Mouse (Mus musculus) heart, embryonic 13.5 days (tissue): ENCODE measurements around the gene Gm20661. TPM values are rescaled to one million over a fixed set of nuclear protein-coding genes. Genes with fewer than 3 reads are reported as not detected.
A peak's percentile ranks its signal among the peaks of the same experiment; 100 is the strongest.

ENCODE experiments used
- ATAC-seq: fragments of 200-750 bp; cut with Nextera tagmentation; 2 replicates; pipeline ENCODE4 v1.8.0; 2017; ENCODE audit warnings: moderate TSS enrichment; ENCODE audit not compliant: insufficient number of reproducible peaks, low FRiP score, low TSS enrichment; ENCODE audit errors: extremely low read depth
- H3K27ac ChIP-seq: fragments of 300-500 bp; sonication (generic); replicated peaks from 2 replicates; pipeline ENCODE4 v1.5.1; 2015; ENCODE audit warnings: moderate library complexity, mild to moderate bottlenecking, inconsistent platforms
- H3K27me3 ChIP-seq: fragments of 300-500 bp; sonication (generic); replicated peaks from 2 replicates; pipeline ENCODE4 v1.6.1; 2015; ENCODE audit warnings: mild to moderate bottlenecking, inconsistent platforms
- H3K36me3 ChIP-seq: fragments of 300-500 bp; sonication (generic); 2 replicates; pipeline ENCODE4 v1.6.1; 2015; ENCODE audit warnings: mild to moderate bottlenecking, inconsistent platforms
- H3K4me1 ChIP-seq: fragments of 300-500 bp; sonication (generic); 2 replicates; pipeline ENCODE4 v1.6.1; 2015; ENCODE audit warnings: inconsistent platforms
- H3K4me2 ChIP-seq: fragments of 300-500 bp; sonication (generic); 2 replicates; pipeline ENCODE4 v1.6.1; 2015; ENCODE audit warnings: inconsistent platforms, mild to moderate bottlenecking, moderate library complexity
- H3K4me3 ChIP-seq: fragments of 300-500 bp; sonication (generic); 2 replicates; pipeline ENCODE4 v1.5.1; 2015; ENCODE audit warnings: moderate library complexity, mild to moderate bottlenecking, inconsistent platforms
- H3K9ac ChIP-seq: fragments of 300-500 bp; sonication (generic); 2 replicates; pipeline ENCODE4 v1.6.1; 2015; ENCODE audit warnings: inconsistent platforms, mild to moderate bottlenecking, moderate library complexity
- H3K9me3 ChIP-seq: fragments of 300-500 bp; sonication (generic); 2 replicates; pipeline ENCODE4 v1.6.1; 2016; ENCODE audit warnings: inconsistent platforms
- WGBS: fragments of 180-500 bp; shearing (Covaris S2); methylation state at CpG from one replicate; pipeline ENCODE4 v1.1.7; 2015; ENCODE audit warnings: mixed read lengths; 5-methylcytosine and 5-hydroxymethylcytosine counted together
- polyA plus RNA-seq: library from polyadenylated mRNA; unstranded; fragments of >200 nt; fragmentation: Nextera tagmentation; extraction: Ambion mirVana; gene quantifications from 2 replicates; pipeline ENCODE4 v1.2.1, GENCODE M21; 2015

Gm20661 gene
- polyA plus RNA-seq, 1 experiment from 2014 or later, result 3.8 TPM

DNA sequence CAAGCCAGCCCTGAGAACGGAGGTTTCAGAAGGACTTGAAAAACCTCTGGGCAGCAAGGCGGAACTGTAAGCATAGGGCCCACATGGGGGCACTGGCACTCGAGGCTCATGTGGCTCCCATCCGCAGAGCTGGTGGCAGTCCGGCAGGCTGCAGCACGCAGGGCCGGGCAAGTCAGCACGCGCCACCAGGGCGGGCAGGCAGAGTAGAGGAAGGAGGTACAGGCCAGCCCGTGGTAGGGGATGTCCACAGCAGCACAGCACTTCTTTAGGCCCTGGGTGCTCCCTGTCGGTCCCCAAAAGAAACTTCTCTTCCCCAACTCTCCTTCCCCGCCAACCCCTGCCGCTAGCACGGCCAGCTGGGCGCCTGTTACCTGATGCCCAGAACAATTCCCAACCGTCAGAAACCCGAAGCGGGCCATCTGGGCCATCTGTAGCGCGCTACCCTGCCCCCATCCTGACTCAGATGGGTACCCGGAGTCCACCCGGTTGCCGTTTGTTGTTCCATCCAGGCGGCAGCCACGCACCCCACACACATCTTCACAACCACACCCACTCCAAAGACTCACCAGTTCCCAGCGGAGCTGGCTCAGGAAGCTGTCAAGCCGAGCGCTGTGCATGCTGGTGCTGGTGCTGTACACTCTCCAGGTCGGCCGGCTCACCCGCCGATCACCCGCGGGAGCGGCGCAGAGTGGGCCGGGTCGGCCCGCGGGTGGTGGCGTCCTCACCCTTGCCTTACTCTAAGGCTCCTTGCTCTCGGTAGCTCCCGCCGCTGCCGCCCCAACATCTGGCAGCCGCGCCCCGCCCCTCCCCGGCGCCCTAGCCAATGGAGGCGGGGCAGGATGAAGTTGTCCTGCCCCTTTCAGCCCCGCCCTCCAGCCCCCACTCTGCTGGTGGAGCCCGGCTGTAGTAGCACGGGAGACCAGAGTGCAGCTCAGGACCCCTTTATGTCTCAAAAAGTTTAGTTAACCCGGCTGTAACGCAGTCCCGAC, 2.6 kb downstream of the Gm20661 start, which contains the start of gene Inka1:
Inka1 (minus strand) TSS at position 749 of the 989 bp plus-strand sequence.
- Histone ChIP-seq H3K27ac (peak within 1 kb of the TSS; percentile 100), H3K9me3 (no peaks in the 10 kb centered on the region), H3K4me2 (peak within 1 kb of the TSS; percentile 91), H3K4me1 (peaks cover 60% of the 10 kb centered on the region), H3K27me3 (no peaks in the 10 kb centered on the region), H3K4me3 (peak within 1 kb of the TSS; percentile 79), H3K9ac (peak within 1 kb of the TSS; percentile 92), H3K36me3 (peaks cover 13% of the 10 kb centered on the region)
- WGBS, result under 1% methylated on average over 58 of the region's 58 CpGs
- ATAC-seq, result peak; percentile 72

DNA sequence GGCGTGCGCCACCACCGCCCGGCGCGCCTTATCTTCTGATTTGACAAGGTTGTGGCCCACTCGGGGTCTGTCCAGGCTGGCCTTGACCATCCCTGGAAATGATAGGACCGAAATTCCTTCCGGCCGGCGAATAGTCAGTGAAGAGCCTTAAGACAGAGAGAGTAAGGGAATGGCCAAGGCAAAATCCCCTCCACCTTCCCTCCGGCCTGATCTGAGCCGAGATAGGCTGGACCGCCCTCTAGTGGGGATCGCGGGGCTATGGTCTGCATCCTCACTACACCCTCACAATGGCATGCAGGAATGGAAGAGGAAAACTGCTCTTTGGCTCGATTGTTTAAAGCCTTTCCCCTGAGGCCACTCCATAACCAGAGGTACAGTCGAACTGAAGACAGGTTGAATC, 3.5 kb downstream of the Gm20661 start:
- Histone ChIP-seq H3K9ac (peak overlapping the region; percentile 92), H3K27ac (peak overlapping the region; percentile 100), H3K9me3 (no peaks in the 10 kb centered on the region), H3K4me2 (peak overlapping the region; percentile 91), H3K27me3 (no peaks in the 10 kb centered on the region), H3K36me3 (peaks cover 6% of the 10 kb centered on the region), H3K4me3 (peak overlapping the region; percentile 79), H3K4me1 (peaks cover 51% of the 10 kb centered on the region)
- no peak for ATAC-seq
- 4% methylated on average over 18 of the region's 18 CpGs for WGBS

DNA sequence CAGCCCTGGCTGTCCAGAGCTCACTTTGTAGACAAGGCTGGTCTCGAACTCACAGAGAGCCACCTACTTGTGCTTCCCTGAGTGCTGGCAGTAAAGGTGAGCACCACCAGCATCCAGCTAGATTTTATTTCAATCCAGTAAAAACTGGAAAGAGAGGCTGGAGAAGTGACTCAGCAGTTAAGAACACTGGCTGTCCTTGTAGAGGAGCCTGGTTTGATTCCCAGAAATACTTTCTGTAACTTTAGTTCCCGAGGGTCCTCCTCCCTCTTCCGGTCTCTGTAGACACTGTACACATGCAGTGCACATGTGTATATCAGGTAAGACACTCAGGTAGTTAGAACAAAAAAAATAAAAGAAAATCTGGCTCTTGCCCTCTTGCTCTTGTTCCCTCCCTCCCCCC, 5.1 kb downstream of the Gm20661 start:
- H3K4me1 ChIP-seq, result peaks cover 35% of the 10 kb centered on the region
- WGBS, result 54% methylated on average over 3 of the region's 3 CpGs
- no peak overlapping the region for H3K4me3 ChIP-seq
- H3K27me3 ChIP-seq, result no peaks in the 10 kb centered on the region
- no peaks in the 10 kb centered on the region for H3K9me3 ChIP-seq
- no peak overlapping the region for H3K27ac ChIP-seq
- peaks cover 6% of the 10 kb centered on the region for H3K36me3 ChIP-seq
- H3K4me2 ChIP-seq, result no peak overlapping the region
- no peak for ATAC-seq
- H3K9ac ChIP-seq, result no peak overlapping the region

DNA sequence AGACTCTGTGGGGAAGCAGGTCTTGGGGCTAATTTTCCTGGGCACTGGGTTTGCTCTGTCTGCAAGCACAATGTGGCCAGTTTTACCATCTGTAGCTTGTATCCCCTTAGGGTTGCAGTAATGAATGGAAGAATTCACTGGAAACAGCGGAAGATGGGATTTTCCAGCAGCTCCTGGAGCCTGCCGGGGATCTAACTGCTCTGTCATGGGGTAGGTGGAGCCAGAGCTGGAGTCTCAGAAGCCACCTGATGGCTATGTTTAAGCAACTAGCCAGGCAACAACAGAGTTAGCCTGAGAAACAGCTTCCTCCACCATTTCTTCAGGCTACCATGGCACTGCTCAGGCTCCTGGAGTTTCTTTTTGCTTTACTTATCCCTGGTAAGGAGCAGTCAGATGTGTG, 9.3 kb downstream of the Gm20661 start, which contains the start of gene Cdhr4:
Cdhr4 (plus strand) TSS at position 301 of the 400 bp plus-strand sequence.
- Histone ChIP-seq H3K9me3 (no peaks in the 10 kb centered on the region), H3K9ac (no peak within 1 kb of the TSS), H3K4me2 (no peak within 1 kb of the TSS), H3K36me3 (no peaks in the 10 kb centered on the region), H3K4me3 (no peak within 1 kb of the TSS), H3K27me3 (no peaks in the 10 kb centered on the region), H3K4me1 (peaks cover 17% of the 10 kb centered on the region), H3K27ac (no peak within 1 kb of the TSS)
- no peak for ATAC-seq
- WGBS, result 61% methylated on average over 2 of the region's 2 CpGs

DNA sequence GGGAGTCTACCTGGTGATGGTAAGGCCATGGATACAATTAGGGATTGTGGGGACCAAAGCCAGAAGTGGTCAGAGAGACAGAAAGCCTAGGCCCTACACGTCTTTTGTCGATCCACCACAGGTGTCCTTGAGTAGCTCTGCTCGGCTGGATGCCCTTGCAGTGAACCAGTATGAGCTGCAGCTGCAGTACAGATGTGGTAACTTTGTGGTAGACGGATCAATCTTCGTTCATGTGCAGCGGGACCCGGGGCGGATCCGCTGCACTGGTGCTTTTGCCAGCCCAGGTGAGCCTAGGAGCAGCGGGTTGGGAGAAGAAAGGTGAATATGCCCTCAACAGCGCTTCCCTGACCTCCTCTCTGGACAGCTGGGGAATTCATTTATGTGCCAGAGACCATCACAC, 10.2 kb downstream of the Gm20661 start:
- WGBS, result 80% methylated on average over 11 of the region's 11 CpGs
- peaks cover 14% of the 10 kb centered on the region for H3K4me1 ChIP-seq
- no peak overlapping the region for H3K27ac ChIP-seq
- ATAC-seq, result no peak
- H3K36me3 ChIP-seq, result no peaks in the 10 kb centered on the region
- no peak overlapping the region for H3K9ac ChIP-seq
- no peaks in the 10 kb centered on the region for H3K9me3 ChIP-seq
- no peak overlapping the region for H3K4me3 ChIP-seq
- no peak overlapping the region for H3K4me2 ChIP-seq
- H3K27me3 ChIP-seq, result no peaks in the 10 kb centered on the region

DNA sequence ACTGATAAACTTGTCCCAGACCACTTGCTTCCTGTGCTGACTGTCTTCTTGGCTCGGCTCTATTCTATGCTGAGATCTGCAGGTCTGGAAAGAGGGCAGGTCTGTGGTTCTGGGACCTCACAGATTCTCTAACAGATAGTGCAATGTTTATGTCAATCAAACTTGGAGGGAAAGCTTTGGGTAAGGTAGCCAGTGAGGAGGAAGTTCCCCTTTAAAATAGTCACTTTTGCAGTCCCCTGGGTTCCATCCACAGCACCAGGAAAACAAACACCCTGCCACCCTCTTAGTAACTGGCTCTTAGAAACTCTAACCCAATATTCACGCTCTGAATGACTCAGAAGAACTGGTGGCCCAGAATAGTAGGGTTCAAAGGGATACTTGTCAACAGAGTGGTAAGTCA, 11.6 kb downstream of the Gm20661 start:
- peak overlapping the region; percentile 40; the same call in 1 of the 2 replicates for H3K27ac ChIP-seq
- no peak overlapping the region for H3K4me3 ChIP-seq
- H3K9ac ChIP-seq, result peak overlapping the region; percentile 40
- no peak for ATAC-seq
- H3K27me3 ChIP-seq, result no peaks in the 10 kb centered on the region
- no peaks in the 10 kb centered on the region for H3K9me3 ChIP-seq
- H3K4me1 ChIP-seq, result peaks cover 14% of the 10 kb centered on the region
- no peak overlapping the region for H3K4me2 ChIP-seq
- WGBS, result 23% methylated on average over 2 of the region's 2 CpGs
- H3K36me3 ChIP-seq, result no peaks in the 10 kb centered on the region

DNA sequence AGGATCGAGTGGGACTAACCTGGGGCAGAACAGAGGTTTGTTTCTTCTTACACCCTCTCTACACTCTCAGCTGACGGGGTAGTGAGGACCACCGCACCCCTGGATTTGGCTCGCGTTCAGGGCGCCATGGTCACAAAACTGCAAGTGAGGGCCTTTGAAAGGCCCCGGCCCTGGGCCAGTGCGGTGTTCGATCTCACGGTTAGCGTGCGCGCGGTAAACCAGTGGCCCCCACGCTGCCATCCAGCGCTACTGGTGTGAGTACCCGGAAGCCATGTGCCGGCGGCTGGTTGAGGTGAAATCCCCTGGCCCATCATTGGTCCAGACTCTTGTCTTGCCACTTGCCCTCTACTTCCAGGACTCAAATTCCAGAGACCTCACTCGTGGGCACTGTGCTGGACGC, 12.7 kb downstream of the Gm20661 start:
- H3K27ac ChIP-seq, result no peak overlapping the region
- ATAC-seq, result no peak
- WGBS, result 92% methylated on average over 21 of the region's 21 CpGs
- no peak overlapping the region for H3K4me3 ChIP-seq
- H3K4me1 ChIP-seq, result peaks cover 14% of the 10 kb centered on the region
- no peak overlapping the region for H3K9ac ChIP-seq
- no peaks in the 10 kb centered on the region for H3K9me3 ChIP-seq
- H3K36me3 ChIP-seq, result no peaks in the 10 kb centered on the region
- no peaks in the 10 kb centered on the region for H3K27me3 ChIP-seq
- no peak overlapping the region for H3K4me2 ChIP-seq

DNA sequence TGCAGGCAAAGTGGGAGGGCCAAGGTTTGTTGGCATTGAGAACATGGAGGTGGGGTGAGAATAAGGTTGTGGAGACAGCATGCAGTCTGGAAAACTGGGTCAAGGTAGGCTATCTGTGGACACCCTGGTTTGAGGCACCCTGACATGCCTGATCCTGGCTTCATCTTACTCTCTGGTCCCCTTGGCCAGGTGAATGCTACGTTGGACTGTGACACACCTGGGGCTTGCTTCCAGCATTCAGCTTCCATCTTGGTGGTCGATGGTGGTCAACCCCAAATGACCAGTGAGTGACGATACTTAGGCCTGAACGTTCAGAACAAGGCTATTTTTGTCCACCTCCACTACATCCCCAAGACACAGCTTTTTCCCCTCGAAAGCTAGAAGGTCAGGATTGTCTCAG, 13.2 kb downstream of the Gm20661 start, which contains the start of gene Gm20662:
Gm20662 (plus strand) TSS at position 301 of the 400 bp plus-strand sequence.
- Histone ChIP-seq H3K27me3 (no peaks in the 10 kb centered on the region), H3K4me1 (peaks cover 14% of the 10 kb centered on the region), H3K9me3 (no peaks in the 10 kb centered on the region), H3K27ac (peak within 1 kb of the TSS; percentile 40; the same call in 1 of the 2 replicates), H3K4me2 (no peak within 1 kb of the TSS), H3K4me3 (no peak within 1 kb of the TSS), H3K36me3 (no peaks in the 10 kb centered on the region), H3K9ac (no peak within 1 kb of the TSS)
- 73% methylated on average over 5 of the region's 5 CpGs for WGBS
- no peak for ATAC-seq

DNA sequence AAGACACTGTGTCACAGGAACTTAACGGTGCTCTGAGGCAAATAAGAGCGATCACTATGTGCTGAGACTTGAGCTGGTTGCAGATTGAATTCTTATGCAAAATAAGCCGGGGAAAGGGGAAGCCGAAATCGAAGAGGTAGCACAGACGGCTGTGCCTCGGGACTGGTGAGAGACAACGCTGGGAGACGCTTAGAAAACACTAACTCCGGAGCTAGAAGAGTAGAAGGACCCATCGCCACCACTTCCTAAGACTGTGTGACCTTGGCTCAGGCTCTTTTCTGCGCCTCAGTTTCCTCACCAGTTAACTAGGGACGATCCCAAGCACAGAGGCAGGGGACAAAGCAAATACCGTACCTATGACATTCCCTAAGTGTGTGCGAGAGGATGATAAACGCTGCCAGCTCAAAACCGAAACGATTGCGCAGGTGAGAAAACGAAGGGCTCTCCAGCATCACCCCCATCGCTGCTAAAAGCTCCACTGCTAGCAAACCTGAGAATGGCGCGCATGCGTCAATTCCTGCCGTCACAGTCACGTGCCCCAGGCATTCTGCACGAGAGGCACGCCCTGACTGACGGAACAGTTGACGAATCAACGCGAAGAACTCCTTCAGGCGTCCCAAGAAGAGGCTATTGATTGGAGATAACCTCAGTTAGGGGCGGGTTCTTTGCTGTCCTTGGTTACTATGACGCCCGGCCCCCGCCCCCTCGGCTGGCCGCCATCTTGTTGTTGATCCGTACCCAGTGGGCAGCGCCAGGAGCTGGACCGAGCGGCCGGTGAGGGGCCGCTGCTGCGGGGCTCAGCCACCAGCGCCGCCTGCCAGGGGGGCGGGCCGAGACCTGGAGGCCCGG, 19.3 kb downstream of the Gm20661 start, which contains the start of gene Ip6k1:
Ip6k1 (plus strand) TSS at position 580 of the 849 bp plus-strand sequence.
- Histone ChIP-seq H3K27ac (peak within 1 kb of the TSS; percentile 97), H3K4me3 (peak within 1 kb of the TSS; percentile 99), H3K9me3 (no peaks in the 10 kb centered on the region), H3K4me2 (peak within 1 kb of the TSS; percentile 92), H3K27me3 (no peaks in the 10 kb centered on the region), H3K4me1 (peaks cover 31% of the 10 kb centered on the region), H3K36me3 (no peaks in the 10 kb centered on the region), H3K9ac (peak within 1 kb of the TSS; percentile 99)
- 1% methylated on average over 51 of the region's 51 CpGs for WGBS
- peak; percentile 97 for ATAC-seq

DNA sequence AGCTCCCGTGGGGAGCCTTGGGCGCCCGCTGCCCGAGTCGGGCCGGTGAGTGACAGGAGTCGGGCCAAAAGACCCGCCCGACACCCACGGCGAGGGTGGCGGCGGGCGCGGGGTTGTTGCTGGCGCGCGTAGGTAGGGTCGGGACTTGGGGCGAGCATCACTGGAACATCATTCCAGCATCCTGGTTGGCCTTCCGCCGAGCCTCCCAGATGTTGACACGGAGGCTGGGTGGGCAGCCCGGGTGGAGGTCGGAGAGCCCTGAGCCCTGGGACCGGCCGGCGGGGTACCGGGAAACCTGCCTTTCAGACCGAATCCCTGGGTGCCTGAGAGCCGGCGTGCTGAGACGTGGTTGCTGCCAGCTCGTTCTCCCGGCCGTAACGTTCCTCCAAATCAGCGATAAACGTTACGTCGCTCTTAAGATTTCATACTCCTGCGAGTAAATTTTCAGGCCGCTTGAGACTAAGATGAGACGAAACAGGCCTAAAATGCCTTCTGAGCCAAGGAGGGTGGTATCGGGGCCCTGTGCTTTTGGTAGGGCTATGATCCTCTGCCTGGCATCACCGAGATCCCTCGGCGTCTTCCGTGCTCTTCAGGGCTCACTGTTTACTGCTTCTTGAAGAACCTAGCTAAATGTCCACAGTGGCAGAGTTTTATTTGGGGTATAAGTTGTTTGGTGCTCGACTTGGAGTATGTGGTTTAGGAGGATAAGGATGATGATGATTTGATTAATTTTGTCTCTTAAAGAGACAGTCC, 20.1 kb downstream of the Gm20661 start:
- H3K4me3 ChIP-seq, result peak overlapping the region; percentile 99
- H3K9ac ChIP-seq, result peak overlapping the region; percentile 99
- peak overlapping the region; percentile 88 for H3K4me2 ChIP-seq
- H3K27me3 ChIP-seq, result no peaks in the 10 kb centered on the region
- H3K27ac ChIP-seq, result peak overlapping the region; percentile 97
- under 1% methylated on average over 50 of the region's 50 CpGs for WGBS
- no peak for ATAC-seq
- no peaks in the 10 kb centered on the region for H3K36me3 ChIP-seq
- H3K4me1 ChIP-seq, result peaks cover 31% of the 10 kb centered on the region
- no peaks in the 10 kb centered on the region for H3K9me3 ChIP-seq
